Comparison of ENCODE assay signal across 8 mouse cellular contexts in genomic region chrX:70364202-70364601, GRCm38 (mm10). TPM values are rescaled to one million over a fixed set of nuclear protein-coding genes. Genes with fewer than 3 reads are reported as not detected.
DNase-seq lines count a peak whose midpoint lies in the region; ATAC-seq lines count a peak whose summit lies in the region.

No protein-coding gene starts in this region.

- peak overlapping the region; percentile 60 for H3K4me2 ChIP-seq in heart, embryonic 15.5 days
- H3K4me2 ChIP-seq in hindbrain, embryonic 12.5 days (replicated peaks): peak overlapping the region; percentile 50
- H3K4me2 ChIP-seq in midbrain, embryonic 11.5 days: peak overlapping the region; percentile 45

- intact Hi-C loops in heart, postnatal 10 days (cut with DNase I): no loop called here

- H3K9me3 ChIP-seq in heart, embryonic 15.5 days (replicated peaks): no peaks in the 10 kb centered on the region
- no peaks in the 10 kb centered on the region for H3K9me3 ChIP-seq in hindbrain, embryonic 12.5 days (replicated peaks)
- H3K9me3 ChIP-seq in midbrain, embryonic 11.5 days (ENCODE audit: control insufficient read depth, low read length): no peaks in the 10 kb centered on the region

- H3K36me3 ChIP-seq in heart, embryonic 15.5 days: no peaks in the 10 kb centered on the region
- 0 out of 2 replicates have a peak, but pooled peaks cover 4% of the 10 kb centered on the region for H3K36me3 ChIP-seq in hindbrain, embryonic 12.5 days
- no peaks in the 10 kb centered on the region for H3K36me3 ChIP-seq in midbrain, embryonic 11.5 days (ENCODE audit: control insufficient read depth, insufficient read depth, low read length)

- no peak for DNase-seq in heart, postnatal 10 days
- DNase-seq in NIH3T3 (ENCODE audit: low read depth): peak; percentile 2
- DNase-seq in midbrain, embryonic 11.5 days (ENCODE audit: low spot score, missing footprints): no peak
- no peak for DNase-seq in adrenal gland, postnatal 36 days
- no peak for DNase-seq in kidney, adult 8-10 months
- no peak for DNase-seq in right cerebral cortex, adult 2 months (ENCODE audit: low spot score in 2 of 2)

- H3K9ac ChIP-seq in heart, embryonic 15.5 days: peak overlapping the region; percentile 63; the same call in 1 of the 2 replicates
- H3K9ac ChIP-seq in hindbrain, embryonic 12.5 days: peak overlapping the region; percentile 60; the same call in 1 of the 2 replicates
- peak overlapping the region; percentile 63; the same call in 1 of the 2 replicates for H3K9ac ChIP-seq in midbrain, embryonic 11.5 days (ENCODE audit: low read length)

- WGBS in heart, embryonic 15.5 days: 61% methylated on average over 1 of the region's 1 CpGs
- WGBS in hindbrain, embryonic 12.5 days: 85% methylated on average over 1 of the region's 1 CpGs
- WGBS in midbrain, embryonic 11.5 days: 75% methylated on average over 1 of the region's 1 CpGs

- no peak overlapping the region for H3K27ac ChIP-seq in heart, embryonic 15.5 days
- H3K27ac ChIP-seq in hindbrain, embryonic 12.5 days: no peak overlapping the region
- H3K27ac ChIP-seq in midbrain, embryonic 11.5 days (ENCODE audit: low read depth, low read length): no peak overlapping the region

- ATAC-seq in heart, embryonic 15.5 days (replicated peaks; ENCODE audit: insufficient number of reproducible peaks, insufficient read depth, low FRiP score, low read depth): no peak
- peak; percentile 57; the same call in 1 of the 2 replicates for ATAC-seq in hindbrain, embryonic 12.5 days (ENCODE audit: low FRiP score)
- no peak for ATAC-seq in midbrain, embryonic 11.5 days (ENCODE audit: low FRiP score)

- H3K27me3 ChIP-seq in heart, embryonic 15.5 days: no peaks in the 10 kb centered on the region
- H3K27me3 ChIP-seq in hindbrain, embryonic 12.5 days: no peaks in the 10 kb centered on the region
- no peaks in the 10 kb centered on the region for H3K27me3 ChIP-seq in midbrain, embryonic 11.5 days (ENCODE audit: control insufficient read depth, insufficient read depth, low read length)

- no peaks in the 10 kb centered on the region for H3K4me1 ChIP-seq in heart, embryonic 15.5 days (replicated peaks)
- H3K4me1 ChIP-seq in hindbrain, embryonic 12.5 days: no peaks in the 10 kb centered on the region; the same call in 1 of the 2 replicates
- no peaks in the 10 kb centered on the region for H3K4me1 ChIP-seq in midbrain, embryonic 11.5 days (ENCODE audit: control insufficient read depth, insufficient read depth, low read length)

- peak overlapping the region; percentile 57 for H3K4me3 ChIP-seq in heart, embryonic 15.5 days
- H3K4me3 ChIP-seq in hindbrain, embryonic 12.5 days: peak overlapping the region; percentile 53
- peak overlapping the region; percentile 50 for H3K4me3 ChIP-seq in midbrain, embryonic 11.5 days (ENCODE audit: low read depth, low read length)

RNA-seq across cellular contexts. Expression of gene Ids, which starts 0.7 kb away (rescaled TPM):
- 1.5 and 1.6 TPM in 2 replicates for polyA plus RNA-seq in heart, embryonic 15.5 days (2015; fragmentation: Nextera tagmentation; extraction: Ambion mirVana)
- 10 to 100 TPM; 20.4 to 21.4 TPM for total RNA-seq in heart, postnatal 10 days (2021)
- 6.2 and 7.9 TPM in 2 replicates for polyA plus RNA-seq in hindbrain, embryonic 12.5 days (2016; fragmentation: Nextera tagmentation; extraction: Ambion mirVana)
- polyA plus RNA-seq in midbrain, embryonic 11.5 days (2014; fragmentation: Nextera tagmentation; extraction: Ambion mirVana): 3.0 and 3.8 TPM in 2 replicates
- 10 to 100 TPM; 31.1 to 38.0 TPM for total RNA-seq in adrenal gland, postnatal 36 days (2021)

RNA-seq across cellular contexts. Expression of gene 1110012L19Rik, which starts 21.5 kb away (rescaled TPM):
- 25.9 and 27.3 TPM in 2 replicates for polyA plus RNA-seq in heart, embryonic 15.5 days (2015; fragmentation: Nextera tagmentation; extraction: Ambion mirVana)
- total RNA-seq in heart, postnatal 10 days (2021): 10 to 100 TPM; 14.8 to 17.1 TPM
- polyA plus RNA-seq in hindbrain, embryonic 12.5 days (2016; fragmentation: Nextera tagmentation; extraction: Ambion mirVana): 29.5 and 30.4 TPM in 2 replicates
- 32.4 and 32.8 TPM in 2 replicates for polyA plus RNA-seq in midbrain, embryonic 11.5 days (2014; fragmentation: Nextera tagmentation; extraction: Ambion mirVana)
- 10 to 100 TPM; 16.7 to 19.9 TPM for total RNA-seq in adrenal gland, postnatal 36 days (2021)
